Mouse (Mus musculus) thymus, adult 18-20 months (tissue): ENCODE data around the gene Lmcd1.
A peak's percentile ranks its signal among the peaks of the same experiment; 100 is the strongest.

ENCODE experiments used
- DNase-seq, 2 experiments: peaks; one replicate each; pipeline ENCODE4 v3.0.0; 2022; ENCODE audit warnings: mixed read lengths in 2 of 2

The Lmcd1 gene

GRCm38 (mm10) chr6:112288271-112288670 is 14.7 kb downstream of the Lmcd1 start:
- no peak for DNase-seq

GRCm38 (mm10) chr6:112291146-112291545 is 17.6 kb downstream of the Lmcd1 start:
- no peak for DNase-seq

GRCm38 (mm10) chr6:112293320-112293719 is 19.8 kb downstream of the Lmcd1 start:
- no peak for DNase-seq

GRCm38 (mm10) chr6:112295269-112295668 is 21.7 kb downstream of the Lmcd1 start:
- DNase-seq: no peak

- no peak for DNase-seq
Measured at GRCm38 (mm10) chr6:112300146-112300545, 26.6 kb downstream of the Lmcd1 start.

- DNase-seq: no peak
Measured at GRCm38 (mm10) chr6:112300633-112301032, 27.1 kb downstream of the Lmcd1 start.

- peak; percentile 5 to 13 for DNase-seq
Measured at GRCm38 (mm10) chr6:112302248-112302647, 28.7 kb downstream of the Lmcd1 start.

- DNase-seq: no peak
Measured at GRCm38 (mm10) chr6:112302814-112303383, 29.3 kb downstream of the Lmcd1 start.

- no peak for DNase-seq
Measured at GRCm38 (mm10) chr6:112304751-112305150, 31.2 kb downstream of the Lmcd1 start.

- DNase-seq: no peak
Measured at GRCm38 (mm10) chr6:112309330-112309938, 35.9 kb downstream of the Lmcd1 start.

- no peak for DNase-seq
Measured at GRCm38 (mm10) chr6:112311385-112311784, 37.8 kb downstream of the Lmcd1 start.

- no peak for DNase-seq
Measured at GRCm38 (mm10) chr6:112319449-112319848, 45.9 kb downstream of the Lmcd1 start.

- no peak for DNase-seq
Measured at GRCm38 (mm10) chr6:112320679-112321078, 47.1 kb downstream of the Lmcd1 start.

- DNase-seq: no peak
Measured at GRCm38 (mm10) chr6:112322916-112323315, 49.4 kb downstream of the Lmcd1 start.

GRCm38 (mm10) chr6:112325213-112325612 is 51.7 kb downstream of the Lmcd1 start:
- DNase-seq: no peak

- DNase-seq: no peak
Measured at GRCm38 (mm10) chr6:112327793-112328192, 54.2 kb downstream of the Lmcd1 start.

- no peak for DNase-seq
Measured at GRCm38 (mm10) chr6:112330520-112331222, 57.1 kb downstream of the Lmcd1 start.

- no peak for DNase-seq
Measured at GRCm38 (mm10) chr6:112331223-112331598, 57.7 kb downstream of the Lmcd1 start.

GRCm38 (mm10) chr6:112333930-112334329 is 60.4 kb downstream of the Lmcd1 start:
- DNase-seq: peak in 1 of 2 experiments; percentile 8

- no peak for DNase-seq
Measured at GRCm38 (mm10) chr6:112337667-112338066, 64.1 kb downstream of the Lmcd1 start.

GRCm38 (mm10) chr6:112339016-112339415 is 65.5 kb downstream of the Lmcd1 start:
- no peak for DNase-seq

- DNase-seq: no peak
Measured at GRCm38 (mm10) chr6:112350452-112350851, 76.9 kb downstream of the Lmcd1 start.

GRCm38 (mm10) chr6:112359341-112359740 is 85.8 kb downstream of the Lmcd1 start:
- DNase-seq: no peak

- DNase-seq: no peak
Measured at GRCm38 (mm10) chr6:112360676-112361075, 87.1 kb downstream of the Lmcd1 start.
